ENCODE assay signal across 22 mouse cellular contexts in genomic region chr10:78378516-78378915, GRCm38 (mm10). TPM values are rescaled to one million over a fixed set of nuclear protein-coding genes. Genes with fewer than 3 reads are reported as not detected.
A peak's percentile ranks its signal among the peaks of the same experiment; 100 is the strongest.
DNase-seq lines count a peak whose midpoint lies in the region; ATAC-seq and TF ChIP-seq lines count a peak whose summit lies in the region.
"Had no signal": no experiment of that assay in that cellular context is flagged by ENCODE, and none has a peak within 500 bp of the region (broad histone marks: within the 10 kb centered on the region; RNA-seq: fewer than 3 reads in every experiment).

No protein-coding gene starts in this region.

- no peaks in the 10 kb centered on the region for H3K4me1 ChIP-seq in kidney, postnatal 0 days (replicated peaks; ENCODE audit: insufficient read depth, low read length)
- no peaks in the 10 kb centered on the region for H3K4me1 ChIP-seq in kidney, embryonic 15.5 days
- peaks cover 21% of the 10 kb centered on the region for H3K4me1 ChIP-seq in E14TG2a.4 (replicated peaks; ENCODE audit: low read depth, low read length)
- no peaks in the 10 kb centered on the region for H3K4me1 ChIP-seq in midbrain, embryonic 11.5 days (ENCODE audit: control insufficient read depth, insufficient read depth, low read length)
- H3K4me1 ChIP-seq: embryonic facial prominence, embryonic 15.5 days; forebrain, embryonic 12.5 days; hindbrain, embryonic 15.5 days; midbrain, embryonic 10.5 days had no signal

- no peaks in the 10 kb centered on the region for H3K9me3 ChIP-seq in kidney, postnatal 0 days (replicated peaks; ENCODE audit: low read length)
- H3K9me3 ChIP-seq in kidney, embryonic 15.5 days (replicated peaks) = no peaks in the 10 kb centered on the region
- peaks cover 8% of the 10 kb centered on the region for H3K9me3 ChIP-seq in E14TG2a.4 (ENCODE audit: low read length)
- H3K9me3 ChIP-seq in midbrain, embryonic 11.5 days (ENCODE audit: control insufficient read depth, low read length) = no peaks in the 10 kb centered on the region
- H3K9me3 ChIP-seq: embryonic facial prominence, embryonic 15.5 days; forebrain, embryonic 12.5 days; hindbrain, embryonic 15.5 days; midbrain, embryonic 10.5 days had no signal

- no peaks in the 10 kb centered on the region for H3K36me3 ChIP-seq in kidney, postnatal 0 days (ENCODE audit: insufficient read depth, low read length)
- no peaks in the 10 kb centered on the region for H3K36me3 ChIP-seq in kidney, embryonic 15.5 days
- no peaks in the 10 kb centered on the region for H3K36me3 ChIP-seq in E14TG2a.4 (ENCODE audit: insufficient read depth, low read length)
- H3K36me3 ChIP-seq in midbrain, embryonic 11.5 days (ENCODE audit: control insufficient read depth, insufficient read depth, low read length) = no peaks in the 10 kb centered on the region
- H3K36me3 ChIP-seq: embryonic facial prominence, embryonic 15.5 days; forebrain, embryonic 12.5 days; hindbrain, embryonic 15.5 days; midbrain, embryonic 10.5 days had no signal

- H3K27ac ChIP-seq in kidney, postnatal 0 days = no peak overlapping the region
- H3K27ac ChIP-seq in kidney, embryonic 15.5 days = no peak overlapping the region
- no peak overlapping the region for H3K27ac ChIP-seq in midbrain, embryonic 11.5 days (ENCODE audit: low read depth, low read length)
- H3K27ac ChIP-seq: embryonic facial prominence, embryonic 15.5 days; forebrain, embryonic 12.5 days; hindbrain, embryonic 15.5 days; midbrain, embryonic 10.5 days had no signal

- WGBS in kidney, postnatal 0 days = 93% methylated on average over 7 of the region's 7 CpGs
- WGBS in kidney, embryonic 15.5 days = 96% methylated on average over 7 of the region's 7 CpGs
- 91% methylated on average over 7 of the region's 7 CpGs for WGBS in midbrain, embryonic 11.5 days

- H3K9ac ChIP-seq in kidney, postnatal 0 days (ENCODE audit: low read depth, low read length) = no peak overlapping the region
- H3K9ac ChIP-seq in kidney, embryonic 15.5 days = no peak overlapping the region
- H3K9ac ChIP-seq in midbrain, embryonic 11.5 days (ENCODE audit: low read length) = no peak overlapping the region
- H3K9ac ChIP-seq: embryonic facial prominence, embryonic 15.5 days; forebrain, embryonic 12.5 days; hindbrain, embryonic 15.5 days had no signal

- DNase-seq in kidney, postnatal 0 days (ENCODE audit: low spot score) = no peak
- peak; percentile 22 for DNase-seq in 3T3-L1 (ENCODE audit: low read depth, low spot score)
- no peak for DNase-seq in adrenal gland, adult 18-20 months (ENCODE audit: low spot score in 2 of 2)
- no peak for DNase-seq in midbrain, embryonic 11.5 days (ENCODE audit: low spot score, missing footprints)
- DNase-seq: adrenal gland, adult 2 months; cerebellum, adult 11 months; cerebellum, postnatal 14 days; embryo, embryonic 11 days; gastrocnemius, postnatal 36 days; heart, postnatal 14 days; kidney, adult 2 months; kidney, postnatal 36 days; left cerebral cortex, postnatal 4 days; thymus, adult 2 months had no signal

- H3K4me2 ChIP-seq in kidney, postnatal 0 days (ENCODE audit: low read length) = no peak overlapping the region
- no peak overlapping the region for H3K4me2 ChIP-seq in kidney, embryonic 15.5 days
- H3K4me2 ChIP-seq in midbrain, embryonic 11.5 days = no peak overlapping the region
- H3K4me2 ChIP-seq: embryonic facial prominence, embryonic 15.5 days; forebrain, embryonic 12.5 days; heart, embryonic 11.5 days; hindbrain, embryonic 15.5 days had no signal

- TF ChIP-seq CTCF in kidney, postnatal 0 days (IDR thresholded peaks at IDR 0.05; ENCODE audit: low read depth) = peak; percentile 27; the same call in 1 of the 2 replicates
- TF ChIP-seq CTCF in E14TG2a.4 (conservative IDR thresholded peaks at IDR 0.05; ENCODE audit: low read length) = peak; percentile 61

- no peak for ATAC-seq in kidney, postnatal 0 days (replicated peaks; ENCODE audit: low FRiP score, low read depth)
- ATAC-seq in kidney, embryonic 15.5 days (replicated peaks; ENCODE audit: low FRiP score) = no peak
- 0 out of 2 replicates have a peak, but pooled peaks have one; percentile 31 for ATAC-seq in erythroid progenitor cell, adult 5-6 weeks (replicated peaks; ENCODE audit: low FRiP score, poor library complexity, severe bottlenecking)
- ATAC-seq in midbrain, embryonic 11.5 days (ENCODE audit: low FRiP score) = no peak

- H3K27me3 ChIP-seq in kidney, postnatal 0 days (ENCODE audit: insufficient read depth, low read length) = no peaks in the 10 kb centered on the region
- no peaks in the 10 kb centered on the region for H3K27me3 ChIP-seq in kidney, embryonic 15.5 days
- peaks cover 50% of the 10 kb centered on the region for H3K27me3 ChIP-seq in E14TG2a.4 (ENCODE audit: insufficient read depth, low read length)
- H3K27me3 ChIP-seq in midbrain, embryonic 11.5 days (ENCODE audit: control insufficient read depth, insufficient read depth, low read length) = no peaks in the 10 kb centered on the region
- H3K27me3 ChIP-seq: embryonic facial prominence, embryonic 15.5 days; forebrain, embryonic 12.5 days; hindbrain, embryonic 15.5 days had no signal

- H3K4me3 ChIP-seq in kidney, postnatal 0 days (replicated peaks; ENCODE audit: low read depth, low read length) = no peak overlapping the region
- no peak overlapping the region for H3K4me3 ChIP-seq in kidney, embryonic 15.5 days (replicated peaks)
- no peak overlapping the region for H3K4me3 ChIP-seq in E14TG2a.4 (replicated peaks; ENCODE audit: low read length)
- no peak overlapping the region for H3K4me3 ChIP-seq in midbrain, embryonic 11.5 days (ENCODE audit: low read depth, low read length)
- H3K4me3 ChIP-seq: embryonic facial prominence, embryonic 15.5 days; forebrain, embryonic 12.5 days; hindbrain, embryonic 15.5 days; midbrain, embryonic 10.5 days had no signal

RNA-seq across cellular contexts. Expression of gene Agpat3, which starts 26.2 kb away (rescaled TPM):
- 140 and 144 TPM in 2 replicates for polyA plus RNA-seq in kidney, postnatal 0 days (2015; fragmentation: Nextera tagmentation; extraction: Ambion mirVana)
- 84.9 and 88.7 TPM in 2 replicates for polyA plus RNA-seq in kidney, embryonic 15.5 days (2015; fragmentation: Nextera tagmentation; extraction: Ambion mirVana)
- 16.6 and 24.7 TPM in 2 replicates for total RNA-seq in erythroid progenitor cell, adult 5-6 weeks (2015; ENCODE audit: low replicate concordance)
- 10.5 and 14.0 TPM in 2 replicates for total RNA-seq in erythroid progenitor cell, adult 5-6 weeks (2017; ENCODE audit: low replicate concordance)
- total RNA-seq in adrenal gland, adult 18-20 months (2021) = 100 to 1,000 TPM; 289 to 343 TPM
- 37.8 and 46.3 TPM in 2 replicates for polyA plus RNA-seq in midbrain, embryonic 11.5 days (2014; fragmentation: Nextera tagmentation; extraction: Ambion mirVana)

RNA-seq across cellular contexts. Expression of gene Rrp1, which starts 34.3 kb away (rescaled TPM):
- polyA plus RNA-seq in kidney, postnatal 0 days (2015; fragmentation: Nextera tagmentation; extraction: Ambion mirVana) = 232 and 262 TPM in 2 replicates
- polyA plus RNA-seq in kidney, embryonic 15.5 days (2015; fragmentation: Nextera tagmentation; extraction: Ambion mirVana) = 287 and 316 TPM in 2 replicates
- 23.1 and 56.2 TPM in 2 replicates for total RNA-seq in erythroid progenitor cell, adult 5-6 weeks (2015; ENCODE audit: low replicate concordance)
- 61.2 and 63.2 TPM in 2 replicates for total RNA-seq in erythroid progenitor cell, adult 5-6 weeks (2017; ENCODE audit: low replicate concordance)
- 100 to 1,000 TPM; 255 to 265 TPM for total RNA-seq in adrenal gland, adult 18-20 months (2021)
- 223 and 244 TPM in 2 replicates for polyA plus RNA-seq in midbrain, embryonic 11.5 days (2014; fragmentation: Nextera tagmentation; extraction: Ambion mirVana)

RNA-seq across cellular contexts. Expression of gene Cstb, which starts 47.0 kb away (rescaled TPM):
- 402 and 433 TPM in 2 replicates for polyA plus RNA-seq in kidney, postnatal 0 days (2015; fragmentation: Nextera tagmentation; extraction: Ambion mirVana)
- 182 and 209 TPM in 2 replicates for polyA plus RNA-seq in kidney, embryonic 15.5 days (2015; fragmentation: Nextera tagmentation; extraction: Ambion mirVana)
- total RNA-seq in erythroid progenitor cell, adult 5-6 weeks (2015; ENCODE audit: low replicate concordance) = 14.3 TPM in 1 of 2 replicates, not detected in the other
- total RNA-seq in erythroid progenitor cell, adult 5-6 weeks (2017; ENCODE audit: low replicate concordance) = 6.7 TPM in 1 of 2 replicates, not detected in the other
- total RNA-seq in adrenal gland, adult 18-20 months (2021) = 100 to 1,000 TPM; 317 to 349 TPM
- 109 and 115 TPM in 2 replicates for polyA plus RNA-seq in midbrain, embryonic 11.5 days (2014; fragmentation: Nextera tagmentation; extraction: Ambion mirVana)
